Mouse (Mus musculus) embryonic facial prominence, embryonic 11.5 days (tissue): ENCODE results near the gene Adsl. TPM values are rescaled to one million over a fixed set of nuclear protein-coding genes. Genes with fewer than 3 reads are reported as not detected.

ENCODE experiments used
- ATAC-seq: fragments of 200-750 bp; cut with Nextera tagmentation; replicated peaks from 2 replicates; pipeline ENCODE4 v1.8.0; 2017; ENCODE audit warnings: low read depth; ENCODE audit not compliant: insufficient number of reproducible peaks, low FRiP score, low TSS enrichment
- DNase-seq: peaks from one replicate; pipeline ENCODE4 v3.0.0-alpha.2; 2015; ENCODE audit warnings: low spot score
- H3K27ac ChIP-seq: fragments of 300-500 bp; sonication (generic); replicated peaks from 2 replicates; pipeline ENCODE4 v1.5.1; 2014; ENCODE audit warnings: mild to moderate bottlenecking, low read depth, low read length, control low read depth
- H3K27me3 ChIP-seq: fragments of 300-500 bp; sonication (generic); 2 replicates; pipeline ENCODE4 v1.6.1; 2014; ENCODE audit warnings: mild to moderate bottlenecking, low read length, moderate library complexity, mixed read lengths; ENCODE audit not compliant: control insufficient read depth, insufficient read depth
- H3K36me3 ChIP-seq: fragments of 300-500 bp; sonication (generic); replicated peaks from 2 replicates; pipeline ENCODE4 v1.6.1; 2014; ENCODE audit warnings: low read depth, mild to moderate bottlenecking, low read length, moderate library complexity, mixed read lengths; ENCODE audit not compliant: control insufficient read depth, insufficient read depth
- H3K4me1 ChIP-seq: fragments of 300-500 bp; sonication (generic); 2 replicates; pipeline ENCODE4 v1.6.1; 2014; ENCODE audit warnings: low read length, mixed read lengths; ENCODE audit not compliant: control insufficient read depth, insufficient read depth
- H3K4me2 ChIP-seq: fragments of 300-500 bp; sonication (generic); 2 replicates; pipeline ENCODE4 v1.6.1; 2014; ENCODE audit warnings: low read depth, mild to moderate bottlenecking, control low read depth, low read length, moderate library complexity
- H3K4me3 ChIP-seq: fragments of 300-500 bp; sonication (generic); 2 replicates; pipeline ENCODE4 v1.5.1; 2014; ENCODE audit warnings: low read depth, low read length, control low read depth
- H3K9ac ChIP-seq: fragments of 300-500 bp; sonication (generic); replicated peaks from 2 replicates; pipeline ENCODE4 v1.6.1; 2014; ENCODE audit warnings: mild to moderate bottlenecking, control low read depth, low read length
- H3K9me3 ChIP-seq: fragments of 300-500 bp; sonication (generic); replicated peaks from 2 replicates; pipeline ENCODE4 v1.6.1; 2016; ENCODE audit warnings: mild to moderate bottlenecking, low read length, inconsistent platforms, mixed read lengths; ENCODE audit not compliant: control insufficient read depth
- WGBS: fragments of 180-500 bp; shearing (Covaris S2); extraction: QIAGEN DNeasy Blood & Tissue Kit; methylation state at CpG from one replicate; pipeline ENCODE4 v1.1.7; 2014; 5-methylcytosine and 5-hydroxymethylcytosine counted together
- microRNA-seq: library from miRNA; unstranded; fragments of <30 nt; microRNA quantifications from one replicate; pipeline ENCODE4, GENCODE M21; 2016; ENCODE audit warnings: borderline number of aligned reads
- polyA plus RNA-seq: library from polyadenylated mRNA; unstranded; fragments of >200 nt; fragmentation: Nextera tagmentation; extraction: Ambion mirVana; gene quantifications from 2 replicates; pipeline ENCODE4 v1.2.1, GENCODE M21; 2014

The Adsl gene
- polyA plus RNA-seq, 1 experiment from 2014 or later, result 163 TPM

- Histone ChIP-seq H3K9ac (no peak overlapping the region), H3K36me3 (peaks cover 2% of the 10 kb centered on the region), H3K4me2 (no peak overlapping the region), H3K27ac (no peak overlapping the region), H3K4me3 (no peak overlapping the region), H3K9me3 (no peaks in the 10 kb centered on the region), H3K27me3 (no peaks in the 10 kb centered on the region), H3K4me1 (no peaks in the 10 kb centered on the region)
- ATAC-seq (no peak), DNase-seq (no peak)
- WGBS, result 86% methylated on average over 4 of the region's 4 CpGs
Observed at GRCm38 (mm10) chr15:81012359-81012758, 64.1 kb downstream of the Adsl start.

GRCm38 (mm10) chr15:81013186-81013585 lies 64.9 kb downstream of the Adsl start:
- H3K27ac ChIP-seq, result no peak overlapping the region
- ATAC-seq (no peak), DNase-seq (no peak)
- H3K9me3 ChIP-seq, result no peaks in the 10 kb centered on the region
- WGBS, result 76% methylated on average over 7 of the region's 7 CpGs
- no peak overlapping the region for H3K4me2 ChIP-seq
- H3K36me3 ChIP-seq, result peaks cover 7% of the 10 kb centered on the region
- no peak overlapping the region for H3K9ac ChIP-seq
- no peaks in the 10 kb centered on the region for H3K4me1 ChIP-seq
- H3K27me3 ChIP-seq, result no peaks in the 10 kb centered on the region
- no peak overlapping the region for H3K4me3 ChIP-seq

- Histone ChIP-seq H3K4me3 (no peak overlapping the region), H3K27ac (no peak overlapping the region), H3K9ac (no peak overlapping the region), H3K4me1 (no peaks in the 10 kb centered on the region), H3K36me3 (peaks cover 9% of the 10 kb centered on the region), H3K4me2 (no peak overlapping the region), H3K27me3 (no peaks in the 10 kb centered on the region), H3K9me3 (no peaks in the 10 kb centered on the region)
- 81% methylated on average over 5 of the region's 5 CpGs for WGBS
- DNase-seq (no peak), ATAC-seq (no peak)
Observed at GRCm38 (mm10) chr15:81015068-81015744, 66.9 kb downstream of the Adsl start.

- H3K4me2 ChIP-seq, result no peak overlapping the region
- no peaks in the 10 kb centered on the region for H3K4me1 ChIP-seq
- DNase-seq, result no peak
- peaks cover 9% of the 10 kb centered on the region for H3K36me3 ChIP-seq
- no peak overlapping the region for H3K4me3 ChIP-seq
- no peak overlapping the region for H3K27ac ChIP-seq
- H3K27me3 ChIP-seq, result no peaks in the 10 kb centered on the region
- H3K9ac ChIP-seq, result no peak overlapping the region
- no peaks in the 10 kb centered on the region for H3K9me3 ChIP-seq
- ATAC-seq, result no peak
- WGBS, result 92% methylated on average over 10 of the region's 10 CpGs
Observed at GRCm38 (mm10) chr15:81016488-81016887, 68.2 kb downstream of the Adsl start.

- H3K9ac ChIP-seq, result no peak overlapping the region
- ATAC-seq, result no peak
- H3K27me3 ChIP-seq, result no peaks in the 10 kb centered on the region
- H3K4me3 ChIP-seq, result no peak overlapping the region
- no peaks in the 10 kb centered on the region for H3K4me1 ChIP-seq
- H3K36me3 ChIP-seq, result peaks cover 9% of the 10 kb centered on the region
- H3K4me2 ChIP-seq, result no peak overlapping the region
- H3K9me3 ChIP-seq, result no peaks in the 10 kb centered on the region
- H3K27ac ChIP-seq, result no peak overlapping the region
- WGBS, result 87% methylated on average over 7 of the region's 7 CpGs
- DNase-seq, result no peak
Observed at GRCm38 (mm10) chr15:81017308-81017707, 69.0 kb downstream of the Adsl start.

Small RNA genes lying within 50 kb of the gene (microRNA-seq; reads per million reads assigned to microRNA genes)
- gene Mir5113, result 24.9 reads per million, percentile 23 among the genes with 10 or more reads in this experiment

Other genes with a start within 250 kb of the Adsl start
- gene Tnrc6b, start 237.2 kb upstream of the Adsl start, polyA plus RNA-seq, result 11.5 and 11.8 TPM in 2 replicates
- gene Sgsm3, start 29.3 kb downstream of the Adsl start, polyA plus RNA-seq, result 16.4 and 22.1 TPM in 2 replicates
- gene Mrtfa, start 242.3 kb downstream of the Adsl start, polyA plus RNA-seq, result 15.5 and 18.4 TPM in 2 replicates